19 mouse cellular contexts compared by ENCODE assay signal in the genomic region with DNA sequence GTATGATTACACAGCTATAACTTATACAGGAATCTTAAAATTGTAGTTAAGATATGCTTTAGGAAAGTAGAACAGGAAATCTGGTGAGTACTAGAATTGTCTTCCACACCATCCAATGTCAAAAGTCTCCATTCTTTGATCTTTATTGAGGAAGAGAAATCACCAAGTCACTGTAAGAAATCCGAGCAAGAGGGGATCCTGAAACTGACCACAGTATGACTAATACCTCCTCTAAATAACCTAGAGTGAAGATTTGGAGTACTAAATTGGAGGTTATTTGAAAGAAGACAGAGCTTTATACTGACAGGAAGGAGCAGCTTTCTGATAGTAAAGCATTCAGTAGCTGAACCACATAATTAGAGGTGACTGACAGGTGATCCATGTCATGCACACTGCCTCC.
"Had no signal": no experiment of that assay in that cellular context is flagged by ENCODE, and none has a peak within 500 bp of the region (broad histone marks: within the 10 kb centered on the region; RNA-seq: fewer than 3 reads in every experiment).

No protein-coding gene starts in this region.

- H3K36me3 ChIP-seq: midbrain, embryonic 12.5 days; neural tube, embryonic 13.5 days; neural tube, embryonic 15.5 days had no signal

- H3K4me3 ChIP-seq: megakaryocyte, embryonic 14.5 days; midbrain, embryonic 12.5 days; myocyte; neural tube, embryonic 13.5 days; neural tube, embryonic 15.5 days had no signal

- H3K9me3 ChIP-seq: megakaryocyte, embryonic 14.5 days; midbrain, embryonic 12.5 days; neural tube, embryonic 13.5 days; neural tube, embryonic 15.5 days had no signal

- H3K4me2 ChIP-seq: lung, embryonic 14.5 days; midbrain, embryonic 12.5 days; neural tube, embryonic 13.5 days; neural tube, embryonic 15.5 days had no signal

- H3K27ac ChIP-seq: liver, embryonic 14.5 days; midbrain, embryonic 12.5 days; neural tube, embryonic 13.5 days; neural tube, embryonic 15.5 days had no signal

- H3K4me1 ChIP-seq: megakaryocyte, embryonic 14.5 days; midbrain, embryonic 12.5 days; neural tube, embryonic 13.5 days; neural tube, embryonic 15.5 days had no signal

- ATAC-seq: midbrain, embryonic 16.5 days had no signal

- DNase-seq: lung, adult 18-20 months; lung, embryonic 14.5 days; lung, postnatal 10 days; lung, postnatal 4 days; midbrain, embryonic 14.5 days; retina, postnatal 1 day; right cerebral cortex, postnatal 14 days; right cerebral cortex, postnatal 4 days; spleen, adult 18-20 months; thymus, adult 18-20 months; thymus, postnatal 14 days; thymus, postnatal 36 days had no signal

- H3K9ac ChIP-seq: liver, embryonic 14.5 days; lung, embryonic 14.5 days; midbrain, embryonic 12.5 days; neural tube, embryonic 13.5 days; neural tube, embryonic 15.5 days had no signal

- H3K27me3 ChIP-seq: midbrain, embryonic 12.5 days; neural tube, embryonic 13.5 days; neural tube, embryonic 15.5 days had no signal
